Mouse (Mus musculus): Measurements from ENCODE around the gene Ddx49.

The Ddx49 gene

GRCm38 (mm10) chr8:70267674-70268073, 34.6 kb downstream of the Ddx49 start:
- no peak for DNase-seq (ENCODE audit: low read depth, low spot score)

- DNase-seq (ENCODE audit: low read depth, low spot score): no peak
Observed at GRCm38 (mm10) chr8:70259043-70259442, 43.2 kb downstream of the Ddx49 start.

GRCm38 (mm10) chr8:70258600-70258999, 43.7 kb downstream of the Ddx49 start:
- DNase-seq (ENCODE audit: low read depth, low spot score): no peak

GRCm38 (mm10) chr8:70257456-70257855, 44.8 kb downstream of the Ddx49 start:
- no peak for DNase-seq (ENCODE audit: low read depth, low spot score)

GRCm38 (mm10) chr8:70254628-70255027, 47.7 kb downstream of the Ddx49 start:
- no peak for DNase-seq (ENCODE audit: low read depth, low spot score)

GRCm38 (mm10) chr8:70247841-70248240, 54.4 kb downstream of the Ddx49 start:
- no peak for DNase-seq (ENCODE audit: low read depth, low spot score)

GRCm38 (mm10) chr8:70246622-70247021, 55.7 kb downstream of the Ddx49 start:
- no peak for DNase-seq (ENCODE audit: low read depth, low spot score)

Data from WW6 (cell line).